Mouse (Mus musculus): ENCODE measurements around the gene Gm21789.
"Not testable (repeated sequence)": the region's sequence is repeated elsewhere in the genome, so short reads cannot be mapped to it uniquely, and the experiment has no call there.

The Gm21789 gene

DNA sequence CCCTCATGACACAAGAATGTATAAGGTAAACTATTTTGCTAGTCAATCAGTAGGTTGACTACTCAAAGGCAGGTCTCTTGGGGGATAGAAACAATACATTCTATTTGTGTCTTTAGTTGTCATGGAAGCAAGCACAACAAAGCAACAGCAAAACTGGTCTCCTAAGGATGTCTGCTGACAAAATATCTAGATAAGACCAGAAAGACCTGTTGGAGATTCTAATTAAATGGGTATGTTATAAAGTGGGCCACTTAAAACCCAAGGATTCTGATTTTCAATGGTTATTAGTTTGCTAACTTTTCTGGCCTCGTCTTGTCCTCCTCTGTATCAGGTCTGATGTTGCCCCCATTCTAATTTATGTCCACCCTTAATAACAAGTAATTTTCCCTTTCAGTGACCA is at the start of gene Gm21789:
Gene Gm21789 (plus strand): TSS at position 301 of the 400 bp plus-strand sequence.
- in situ Hi-C loops (cut with MseI, MboI) = not testable (repeated sequence)

- in situ Hi-C loops (cut with MseI, MboI) = not testable (repeated sequence)
These were observed 47.2 kb upstream of the Gm21789 start, which contains the start of gene Btbd35f30 for GRCm38 (mm10) chrX:32894325-32894724. Gene Btbd35f30 (plus strand): TSS chrX:32894625.

DNA sequence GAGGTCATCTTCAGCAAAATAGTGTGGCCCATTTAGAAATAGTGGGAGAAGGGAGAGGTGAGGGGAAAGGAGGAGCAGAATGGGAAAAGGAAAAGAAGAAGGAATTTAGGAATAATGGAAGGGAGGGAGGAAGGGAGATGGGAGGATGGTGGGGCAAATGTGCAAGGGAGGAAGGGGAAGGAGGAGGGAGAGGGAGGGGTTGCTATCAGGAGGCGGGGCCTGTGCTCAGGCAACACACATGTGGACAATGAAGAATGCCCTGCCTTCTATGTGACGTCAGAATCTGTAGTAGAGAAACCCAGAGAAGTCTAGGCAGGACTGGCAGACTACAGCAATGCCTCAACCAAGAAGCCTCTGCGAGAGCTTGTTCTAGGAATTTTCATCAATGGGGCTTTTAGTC is 32.0 kb downstream of the Gm21789 start, which contains the start of gene Btbd35f5:
Gene Btbd35f5 (plus strand): TSS at position 301 of the 400 bp plus-strand sequence.
- in situ Hi-C loops (cut with MseI, MboI) = not testable (repeated sequence)

Data from mouse trophoblast stem cell (cell line).